Mouse (Mus musculus) lung, embryonic 15.5 days (tissue): ENCODE results near the gene Sox5. TPM values are rescaled to one million over a fixed set of nuclear protein-coding genes. Genes with fewer than 3 reads are reported as not detected.

Experiments used
- ATAC-seq: fragments of 200-750 bp; cut with Nextera tagmentation; 2 replicates; pipeline ENCODE4 v1.8.0; 2017; ENCODE audit warnings: moderate number of reproducible peaks, borderline replicate concordance; ENCODE audit not compliant: low FRiP score, low TSS enrichment; ENCODE audit errors: extremely low read depth
- H3K27ac ChIP-seq: fragments of 300-500 bp; sonication (generic); 2 replicates; pipeline ENCODE4 v1.5.1; 2015; ENCODE audit warnings: moderate library complexity, mild to moderate bottlenecking, inconsistent platforms
- H3K27me3 ChIP-seq: fragments of 300-500 bp; sonication (generic); 2 replicates; pipeline ENCODE4 v1.6.1; 2015; ENCODE audit warnings: inconsistent platforms
- H3K36me3 ChIP-seq: fragments of 300-500 bp; sonication (generic); 2 replicates; pipeline ENCODE4 v1.6.1; 2015; ENCODE audit warnings: inconsistent platforms
- H3K4me1 ChIP-seq: fragments of 300-500 bp; sonication (generic); 2 replicates; pipeline ENCODE4 v1.6.1; 2015; ENCODE audit warnings: inconsistent platforms
- H3K4me2 ChIP-seq: fragments of 300-500 bp; sonication (generic); 2 replicates; pipeline ENCODE4 v1.6.1; 2015; ENCODE audit warnings: inconsistent platforms, mild to moderate bottlenecking, moderate library complexity
- H3K4me3 ChIP-seq: fragments of 300-500 bp; sonication (generic); 2 replicates; pipeline ENCODE4 v1.5.1; 2015; ENCODE audit warnings: mild to moderate bottlenecking, inconsistent platforms
- H3K9ac ChIP-seq: fragments of 300-500 bp; sonication (generic); 2 replicates; pipeline ENCODE4 v1.6.1; 2015; ENCODE audit warnings: inconsistent platforms
- H3K9me3 ChIP-seq: fragments of 300-500 bp; sonication (generic); 2 replicates; pipeline ENCODE4 v1.6.1; 2016; ENCODE audit warnings: inconsistent platforms
- WGBS: fragments of 180-500 bp; shearing (Covaris S2); methylation state at CpG from one replicate; pipeline ENCODE4 v1.1.7; 2015; 5-methylcytosine and 5-hydroxymethylcytosine counted together
- polyA plus RNA-seq: library from polyadenylated mRNA; unstranded; fragments of >200 nt; fragmentation: Nextera tagmentation; extraction: Ambion mirVana; gene quantifications from 2 replicates; pipeline ENCODE4 v1.2.1, GENCODE M21; 2015

Gene Sox5
- polyA plus RNA-seq, 1 experiment from 2014 or later, result 23.7 TPM

DNA sequence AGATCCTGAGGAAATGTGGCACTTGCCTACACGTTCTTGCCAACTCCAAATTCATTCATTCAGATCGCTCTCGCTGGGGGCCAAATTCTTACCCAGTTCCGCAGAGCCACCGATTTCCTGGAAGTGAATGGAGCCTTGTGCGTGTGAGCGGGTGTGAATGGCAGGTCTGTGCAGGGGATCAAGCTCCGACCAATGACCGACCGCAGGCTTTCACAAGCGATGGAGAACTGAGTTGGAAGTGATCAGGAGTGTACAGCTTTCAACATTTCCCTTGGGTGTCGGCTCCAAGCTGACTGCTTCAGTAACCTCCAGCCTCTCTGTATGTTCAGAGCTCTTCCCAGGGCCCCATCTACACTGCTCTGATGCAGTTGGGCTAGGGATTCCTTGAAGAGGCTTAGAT is 651.9 kb downstream of the Sox5 start:
- WGBS, result 92% methylated on average over 12 of the region's 12 CpGs
- Histone ChIP-seq H3K9ac (no peak overlapping the region), H3K4me2 (no peak overlapping the region), H3K4me3 (no peak overlapping the region), H3K9me3 (no peaks in the 10 kb centered on the region), H3K27ac (no peak overlapping the region), H3K27me3 (no peaks in the 10 kb centered on the region), H3K4me1 (no peaks in the 10 kb centered on the region), H3K36me3 (no peaks in the 10 kb centered on the region)
- ATAC-seq, result no peak

DNA sequence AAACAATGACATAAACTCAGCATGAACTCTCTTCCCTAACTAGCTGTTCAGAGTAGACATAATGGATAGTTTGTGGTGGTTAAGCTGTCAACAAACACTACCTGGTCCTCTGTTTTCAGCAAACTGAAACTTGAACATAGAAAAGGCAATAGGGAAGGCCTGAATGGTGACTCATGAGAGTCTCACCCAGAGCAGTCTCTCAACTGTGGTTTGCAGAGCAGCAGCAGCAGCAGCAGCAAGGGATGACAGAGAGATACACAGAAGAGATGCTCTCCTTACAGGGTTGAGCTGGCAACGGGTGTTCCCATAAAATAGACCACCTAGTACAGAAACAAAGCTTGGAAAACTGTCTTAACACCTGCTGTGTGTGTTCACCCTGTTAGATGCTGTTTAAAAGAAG is 661.8 kb downstream of the Sox5 start:
- ATAC-seq, result no peak
- Histone ChIP-seq H3K27me3 (no peaks in the 10 kb centered on the region), H3K4me2 (no peak overlapping the region), H3K9ac (no peak overlapping the region), H3K27ac (no peak overlapping the region), H3K36me3 (no peaks in the 10 kb centered on the region), H3K4me1 (no peaks in the 10 kb centered on the region), H3K4me3 (no peak overlapping the region), H3K9me3 (no peaks in the 10 kb centered on the region)
- 89% methylated on average over 1 of the region's 1 CpGs for WGBS

DNA sequence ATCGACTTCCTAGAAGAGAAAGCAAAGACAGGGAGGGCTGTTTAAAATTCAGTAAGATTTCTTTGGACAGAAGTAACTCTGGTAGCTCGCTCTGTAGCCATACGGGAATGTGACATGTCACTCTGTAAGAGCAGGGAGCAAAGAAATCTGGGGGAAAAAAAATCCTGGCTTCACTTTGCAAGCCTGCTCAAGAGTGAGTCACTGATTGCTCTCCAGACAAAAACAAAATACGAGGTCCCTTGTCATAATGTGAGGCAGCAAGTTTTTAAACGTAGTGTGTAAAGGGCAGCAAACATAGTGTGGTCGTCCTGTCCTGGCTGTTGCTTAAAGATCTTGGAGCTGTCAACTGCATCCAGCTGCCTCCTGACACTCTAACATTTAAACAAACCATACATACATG is 665.1 kb downstream of the Sox5 start:
- Histone ChIP-seq H3K27ac (no peak overlapping the region), H3K27me3 (no peaks in the 10 kb centered on the region), H3K9ac (no peak overlapping the region), H3K4me3 (no peak overlapping the region), H3K9me3 (no peaks in the 10 kb centered on the region), H3K36me3 (no peaks in the 10 kb centered on the region), H3K4me1 (no peaks in the 10 kb centered on the region), H3K4me2 (no peak overlapping the region)
- no peak for ATAC-seq
- WGBS, result 52% methylated on average over 6 of the region's 6 CpGs

DNA sequence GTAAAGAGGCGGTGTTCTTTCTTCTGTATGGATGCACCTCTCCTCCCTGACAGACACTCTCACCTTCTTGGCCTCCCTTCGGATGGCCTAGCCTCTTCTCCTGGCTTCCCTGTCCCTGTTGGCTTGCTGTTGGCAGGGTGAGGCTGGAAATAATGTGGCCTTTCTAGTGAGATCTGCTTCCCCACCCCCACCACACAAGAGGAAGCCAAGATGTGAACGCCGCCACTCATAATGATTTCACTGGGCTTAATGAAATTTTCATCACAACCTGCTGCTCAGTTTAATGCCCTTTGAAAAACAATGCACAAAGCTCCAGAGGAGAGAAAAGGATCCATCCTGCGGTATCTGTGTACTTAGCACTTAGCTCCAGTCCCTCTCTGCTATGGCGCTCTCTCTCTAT is 670.2 kb downstream of the Sox5 start:
- Histone ChIP-seq H3K27ac (no peak overlapping the region), H3K9ac (no peak overlapping the region), H3K27me3 (no peaks in the 10 kb centered on the region), H3K4me3 (no peak overlapping the region), H3K4me2 (no peak overlapping the region), H3K4me1 (no peaks in the 10 kb centered on the region), H3K9me3 (no peaks in the 10 kb centered on the region), H3K36me3 (no peaks in the 10 kb centered on the region)
- WGBS, result 87% methylated on average over 6 of the region's 6 CpGs
- ATAC-seq, result no peak

DNA sequence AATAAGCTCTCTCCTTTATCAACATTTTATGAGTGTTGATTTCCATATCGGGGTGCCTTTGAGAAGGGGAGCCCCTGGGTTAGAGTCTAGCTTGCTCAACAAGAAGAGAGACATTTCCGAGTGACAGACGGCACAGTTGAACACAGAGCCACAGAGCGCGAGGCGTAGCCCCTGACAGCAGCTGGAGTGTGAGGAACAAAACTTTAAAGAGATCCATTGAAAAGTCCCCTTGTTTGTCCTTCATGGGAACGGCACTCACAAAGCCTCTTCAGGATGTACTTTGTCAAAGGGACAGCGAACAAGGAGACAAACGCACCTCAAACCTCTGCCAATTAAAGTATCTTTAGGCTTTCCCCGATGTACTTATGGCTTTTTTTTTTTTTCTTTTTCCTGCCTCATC is 674.9 kb downstream of the Sox5 start:
- no peak for ATAC-seq
- H3K9ac ChIP-seq, result no peak overlapping the region
- no peak overlapping the region for H3K4me3 ChIP-seq
- no peaks in the 10 kb centered on the region for H3K9me3 ChIP-seq
- no peaks in the 10 kb centered on the region for H3K27me3 ChIP-seq
- no peak overlapping the region for H3K27ac ChIP-seq
- H3K4me2 ChIP-seq, result no peak overlapping the region
- 25% methylated on average over 10 of the region's 10 CpGs for WGBS
- no peaks in the 10 kb centered on the region for H3K4me1 ChIP-seq
- no peaks in the 10 kb centered on the region for H3K36me3 ChIP-seq

DNA sequence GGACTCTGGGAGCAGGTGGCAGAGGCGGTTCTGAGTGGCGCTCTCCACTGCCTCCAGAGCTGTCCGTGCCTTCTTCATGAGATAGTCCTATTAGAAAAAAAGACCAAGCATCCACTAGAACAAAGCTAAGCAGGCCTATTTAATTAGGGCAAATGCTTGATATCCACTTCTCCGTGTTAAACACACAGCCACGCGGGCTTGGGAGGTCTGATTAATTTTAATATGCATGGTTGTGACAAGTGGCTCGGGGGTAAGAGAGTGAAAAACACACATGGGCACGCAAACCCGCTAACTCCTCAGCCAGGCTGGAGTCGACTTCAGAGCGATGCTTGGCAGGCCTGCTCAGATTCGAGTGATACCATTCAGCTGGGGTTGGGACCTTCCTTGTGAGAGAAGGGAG is 676.1 kb downstream of the Sox5 start:
- Histone ChIP-seq H3K4me2 (no peak overlapping the region), H3K27ac (no peak overlapping the region), H3K4me3 (no peak overlapping the region), H3K36me3 (no peaks in the 10 kb centered on the region), H3K27me3 (no peaks in the 10 kb centered on the region), H3K9ac (no peak overlapping the region), H3K9me3 (no peaks in the 10 kb centered on the region), H3K4me1 (no peaks in the 10 kb centered on the region)
- WGBS, result 81% methylated on average over 12 of the region's 12 CpGs
- no peak for ATAC-seq

DNA sequence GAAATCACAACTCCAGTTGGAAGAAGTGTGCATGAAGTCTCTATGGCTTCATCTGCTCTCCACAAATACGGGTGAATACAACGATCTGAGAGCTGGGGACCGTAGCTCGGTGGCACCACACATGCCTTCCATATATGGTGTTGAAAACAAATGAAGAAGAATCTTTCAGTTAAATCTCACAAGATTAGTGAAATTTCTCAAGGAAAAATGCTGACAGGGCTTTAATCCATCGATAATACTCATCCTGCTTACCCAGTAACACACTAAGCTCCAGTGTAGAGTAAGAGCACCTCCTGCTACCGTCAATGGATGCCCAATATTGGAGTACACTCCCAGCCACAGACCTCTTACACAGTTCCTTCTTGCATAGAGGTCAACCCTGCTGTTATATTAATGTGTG is 678.2 kb downstream of the Sox5 start:
- WGBS, result 88% methylated on average over 6 of the region's 6 CpGs
- no peaks in the 10 kb centered on the region for H3K36me3 ChIP-seq
- H3K9ac ChIP-seq, result no peak overlapping the region
- H3K4me1 ChIP-seq, result no peaks in the 10 kb centered on the region
- no peak for ATAC-seq
- no peaks in the 10 kb centered on the region for H3K9me3 ChIP-seq
- no peak overlapping the region for H3K4me2 ChIP-seq
- H3K27ac ChIP-seq, result no peak overlapping the region
- H3K27me3 ChIP-seq, result no peaks in the 10 kb centered on the region
- H3K4me3 ChIP-seq, result no peak overlapping the region

DNA sequence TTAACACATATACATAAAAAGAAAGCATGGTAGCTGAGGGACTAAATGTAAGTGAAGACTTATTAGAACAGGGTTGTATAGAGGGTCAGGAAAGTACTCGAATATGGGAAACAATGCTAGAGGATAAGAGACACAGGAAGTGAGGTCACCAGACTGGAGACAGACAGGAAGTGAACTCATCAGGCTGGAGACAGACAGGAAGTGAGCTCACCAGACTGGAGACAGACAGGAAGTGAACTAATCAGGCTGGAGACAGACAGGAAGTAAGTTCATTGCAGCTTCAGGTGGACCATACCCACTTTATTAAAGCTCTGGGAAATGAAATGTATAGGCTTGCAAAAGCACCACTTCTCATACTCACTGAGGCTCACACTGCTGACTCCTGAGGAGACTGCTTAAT is 680.9 kb downstream of the Sox5 start:
- H3K27me3 ChIP-seq, result no peaks in the 10 kb centered on the region
- 66% methylated on average over 1 of the region's 1 CpGs for WGBS
- no peaks in the 10 kb centered on the region for H3K9me3 ChIP-seq
- H3K36me3 ChIP-seq, result no peaks in the 10 kb centered on the region
- H3K27ac ChIP-seq, result no peak overlapping the region
- no peak overlapping the region for H3K4me3 ChIP-seq
- no peak for ATAC-seq
- H3K9ac ChIP-seq, result no peak overlapping the region
- H3K4me2 ChIP-seq, result no peak overlapping the region
- H3K4me1 ChIP-seq, result no peaks in the 10 kb centered on the region

DNA sequence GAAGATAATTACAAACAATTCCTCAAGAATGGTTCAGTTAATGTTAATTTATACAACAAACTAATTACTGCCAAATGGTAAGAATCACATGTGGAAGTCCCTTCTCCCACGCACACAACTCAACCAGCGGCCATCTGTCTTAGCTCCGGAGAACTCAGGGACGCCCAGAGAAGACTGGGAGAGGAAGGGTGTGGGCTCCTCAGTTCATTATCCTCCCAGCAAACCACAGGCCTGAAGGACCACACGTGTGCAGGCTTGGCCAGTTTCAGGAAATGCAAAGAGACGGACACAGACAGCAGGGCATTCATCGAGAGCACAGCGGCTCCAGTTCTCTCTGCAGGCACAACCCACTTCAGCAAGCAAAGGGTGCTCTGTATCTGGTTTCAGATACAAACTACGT is 683.7 kb downstream of the Sox5 start:
- Histone ChIP-seq H3K4me2 (no peak overlapping the region), H3K4me1 (no peaks in the 10 kb centered on the region), H3K36me3 (no peaks in the 10 kb centered on the region), H3K9ac (no peak overlapping the region), H3K9me3 (no peaks in the 10 kb centered on the region), H3K4me3 (no peak overlapping the region), H3K27me3 (no peaks in the 10 kb centered on the region), H3K27ac (no peak overlapping the region)
- WGBS, result 39% methylated on average over 9 of the region's 9 CpGs
- ATAC-seq, result no peak

DNA sequence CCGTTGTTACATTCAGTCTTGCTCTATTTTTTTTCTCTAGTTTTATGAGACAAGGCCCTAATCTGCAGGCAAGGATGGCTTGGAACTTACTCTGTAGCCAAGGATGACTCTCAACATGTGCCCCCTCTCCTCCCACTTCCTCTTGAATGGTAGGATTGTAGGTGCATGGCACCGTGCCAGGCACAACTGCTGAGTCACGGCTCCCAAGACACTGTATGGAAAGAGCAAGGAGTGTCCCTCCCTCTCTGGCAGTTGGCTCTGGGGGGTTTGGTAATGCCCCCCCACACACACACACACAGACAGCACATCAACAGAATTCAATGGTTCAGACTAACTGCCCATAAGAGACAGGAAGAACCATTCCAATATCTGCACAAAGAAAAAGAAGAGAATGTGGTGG is 693.5 kb downstream of the Sox5 start:
- no peak overlapping the region for H3K4me2 ChIP-seq
- no peaks in the 10 kb centered on the region for H3K27me3 ChIP-seq
- ATAC-seq, result no peak
- no peaks in the 10 kb centered on the region for H3K4me1 ChIP-seq
- no peaks in the 10 kb centered on the region for H3K36me3 ChIP-seq
- H3K27ac ChIP-seq, result no peak overlapping the region
- no peak overlapping the region for H3K9ac ChIP-seq
- WGBS, result 65% methylated on average over 3 of the region's 3 CpGs
- H3K4me3 ChIP-seq, result no peak overlapping the region
- H3K9me3 ChIP-seq, result no peaks in the 10 kb centered on the region

DNA sequence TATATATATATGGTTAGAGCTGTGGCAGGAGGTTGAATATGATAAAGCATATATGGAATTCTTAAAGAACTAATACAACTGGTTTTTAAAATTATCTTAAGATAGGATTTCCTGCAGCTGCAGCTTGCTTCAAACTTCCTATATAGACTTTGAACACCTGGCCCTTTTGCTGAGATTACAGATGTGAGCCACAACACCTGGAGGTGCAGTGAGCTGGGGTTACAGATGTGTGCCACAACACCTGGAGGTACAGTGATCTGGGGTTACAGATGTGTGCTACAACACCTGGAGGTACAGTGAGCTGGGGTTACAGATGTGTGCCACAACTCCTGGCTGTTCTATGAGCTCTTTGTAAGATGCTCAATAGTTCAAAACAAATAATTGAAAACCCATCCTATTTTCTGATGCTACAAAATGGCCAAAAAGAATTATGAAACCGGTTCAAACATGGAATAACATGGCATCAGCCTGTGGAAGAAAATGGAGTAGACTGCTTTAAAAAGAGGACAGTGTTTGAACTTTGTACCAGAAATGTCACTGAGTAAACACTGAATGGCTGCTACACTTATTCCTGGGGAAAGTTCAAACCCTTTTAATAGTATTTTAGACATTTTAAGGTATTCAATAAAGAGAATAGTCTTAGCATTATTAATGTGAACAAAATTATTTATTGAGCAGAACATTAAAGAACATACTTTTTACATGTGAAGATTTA is 695.5 kb downstream of the Sox5 start:
- Histone ChIP-seq H3K4me1 (no peaks in the 10 kb centered on the region), H3K27me3 (no peaks in the 10 kb centered on the region), H3K4me2 (no peak overlapping the region), H3K9ac (no peak overlapping the region), H3K4me3 (no peak overlapping the region), H3K27ac (no peak overlapping the region), H3K36me3 (no peaks in the 10 kb centered on the region), H3K9me3 (no peaks in the 10 kb centered on the region)
- no peak for ATAC-seq
- 64% methylated on average over 1 of the region's 1 CpGs for WGBS

DNA sequence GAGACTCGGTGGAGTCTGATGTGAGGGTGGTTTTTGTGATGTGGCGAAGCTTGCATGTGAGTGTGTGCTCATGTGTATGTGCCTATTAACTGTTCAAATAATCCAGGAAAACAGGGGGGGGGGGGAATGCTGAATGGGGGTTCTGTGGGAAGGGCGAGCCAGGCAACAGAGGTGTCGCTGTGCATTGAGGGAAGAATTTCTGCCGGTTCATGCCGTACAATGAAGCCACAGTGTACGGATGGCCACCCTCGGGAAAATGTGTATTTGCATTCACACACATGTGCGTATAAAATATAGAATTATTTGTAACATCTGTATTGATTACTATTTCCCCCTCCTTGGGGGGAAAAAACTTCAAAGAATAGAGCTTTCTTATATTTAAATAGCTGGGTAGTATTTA is 699.5 kb downstream of the Sox5 start:
- no peaks in the 10 kb centered on the region for H3K36me3 ChIP-seq
- 90% methylated on average over 9 of the region's 9 CpGs for WGBS
- ATAC-seq, result no peak
- H3K9ac ChIP-seq, result no peak overlapping the region
- H3K4me3 ChIP-seq, result no peak overlapping the region
- H3K4me1 ChIP-seq, result no peaks in the 10 kb centered on the region
- H3K4me2 ChIP-seq, result no peak overlapping the region
- H3K9me3 ChIP-seq, result no peaks in the 10 kb centered on the region
- no peak overlapping the region for H3K27ac ChIP-seq
- H3K27me3 ChIP-seq, result no peaks in the 10 kb centered on the region

DNA sequence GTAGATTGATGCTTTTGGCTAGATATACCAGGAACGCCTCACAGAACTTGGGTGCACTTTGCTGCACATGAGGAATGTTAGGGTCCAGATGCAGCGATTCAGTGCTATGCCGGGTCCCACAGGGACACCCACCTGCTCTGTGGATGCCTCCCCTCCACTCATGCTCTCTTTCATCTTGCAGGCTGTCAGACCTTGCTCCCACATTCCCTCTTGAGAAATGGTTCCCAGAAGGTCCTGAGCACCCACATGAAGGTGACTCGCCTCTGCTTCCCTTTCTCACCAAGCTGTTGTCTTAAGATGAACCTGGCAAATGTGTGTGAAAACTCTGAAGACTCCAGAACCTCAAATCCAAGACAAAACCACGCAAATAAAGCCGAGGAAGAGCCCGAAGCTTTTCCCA is 704.0 kb downstream of the Sox5 start:
- Histone ChIP-seq H3K9ac (no peak overlapping the region), H3K4me3 (no peak overlapping the region), H3K27me3 (no peaks in the 10 kb centered on the region), H3K4me1 (peaks cover 10% of the 10 kb centered on the region), H3K9me3 (no peaks in the 10 kb centered on the region), H3K36me3 (no peaks in the 10 kb centered on the region), H3K4me2 (no peak overlapping the region), H3K27ac (no peak overlapping the region)
- ATAC-seq, result no peak
- WGBS, result 86% methylated on average over 7 of the region's 7 CpGs
